Mouse (Mus musculus): ENCODE measurements around the gene Adad2. TPM values are rescaled to one million over a fixed set of nuclear protein-coding genes. Genes with fewer than 3 reads are reported as not detected.

Adad2 gene
- polyA plus RNA-seq (2017; shearing (Covaris generic)), result not detected

DNA sequence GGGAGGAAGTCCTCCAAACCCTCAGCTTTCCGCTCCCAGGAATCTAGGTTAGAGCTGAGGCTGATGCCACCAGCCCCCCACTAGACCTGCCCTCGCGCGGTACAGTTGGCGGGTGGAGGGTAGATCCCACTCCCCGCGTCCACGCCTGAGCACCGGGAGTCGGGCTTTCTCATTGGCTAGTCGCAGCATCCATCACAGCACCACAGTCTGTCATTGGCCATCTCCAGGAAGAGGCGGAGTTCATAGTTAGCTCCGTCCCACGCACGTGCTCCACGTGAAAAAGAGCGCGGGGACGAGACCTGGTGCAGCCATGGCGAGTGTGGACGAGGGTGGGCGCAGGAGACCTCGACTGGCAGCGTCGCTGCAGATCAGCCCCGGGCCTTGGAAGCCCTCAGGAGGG is at the start of gene Adad2:
Adad2 (plus strand) TSS at position 277 of the 400 bp plus-strand sequence.

GRCm38 (mm10) chr8:119574437-119575365 is 37.8 kb upstream of the Adad2 start, which contains the start of the genes Hsdl1 and Dnaaf1:
Gene Hsdl1, minus strand, starts transcription at chr8:119575183.
Gene Dnaaf1, plus strand, starts transcription at chr8:119575235.

DNA sequence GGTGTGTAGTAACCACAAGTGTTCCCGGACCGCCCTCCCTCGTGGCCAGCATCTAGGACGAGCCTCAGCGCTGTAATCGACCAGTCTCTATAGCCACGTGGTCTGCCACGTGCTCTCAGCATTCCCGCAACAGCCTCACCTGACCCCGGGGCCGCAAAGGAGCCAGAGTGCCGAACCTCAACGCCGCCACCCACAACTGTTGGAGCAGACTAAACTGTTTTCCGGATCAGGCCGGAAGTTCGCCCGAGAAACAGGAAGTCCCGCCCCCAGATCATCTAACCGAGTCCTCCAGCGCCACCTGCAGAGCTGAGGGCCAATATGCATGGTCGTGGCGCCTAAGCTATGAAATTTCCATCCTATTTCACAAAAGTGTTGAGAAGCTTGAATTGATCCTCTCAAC is 7.6 kb upstream of the Adad2 start, which contains the start of gene Taf1c:
Taf1c (minus strand) TSS at position 227 of the 400 bp plus-strand sequence.

DNA sequence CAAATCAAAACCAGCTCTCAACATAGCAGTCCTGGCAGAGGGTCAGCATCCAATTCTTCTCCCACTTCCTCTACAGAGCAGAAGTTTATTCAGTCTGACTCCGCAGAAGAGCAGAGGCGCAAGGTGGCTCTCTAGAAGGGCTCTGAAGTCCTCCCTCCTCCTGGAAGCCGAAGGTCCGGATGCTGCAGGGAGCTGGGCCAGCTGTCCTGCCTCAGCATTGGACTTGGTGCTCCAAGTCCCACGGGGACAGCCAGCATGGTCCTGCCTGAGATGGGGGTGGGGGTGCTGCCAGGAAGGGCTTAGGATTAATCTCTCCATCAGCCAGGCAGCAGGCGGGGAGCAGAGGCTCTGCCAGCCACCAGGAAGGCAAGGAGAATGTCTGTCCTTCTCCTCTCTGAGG is 22.8 kb downstream of the Adad2 start, which contains the start of gene Kcng4:
Kcng4 (minus strand) TSS at position 303 of the 400 bp plus-strand sequence.

Other genes with a start within 250 kb of the Adad2 start
- 3.0 TPM for gene Mlycd, start 217.9 kb upstream of the Adad2 start, polyA plus RNA-seq (2017; shearing (Covaris generic))
- gene Osgin1, start 178.6 kb upstream of the Adad2 start, polyA plus RNA-seq (2017; shearing (Covaris generic)), result 28.2 TPM
- gene Necab2, start 166.0 kb upstream of the Adad2 start, polyA plus RNA-seq (2017; shearing (Covaris generic)), result not detected
- gene Slc38a8, start 111.0 kb upstream of the Adad2 start, polyA plus RNA-seq (2017; shearing (Covaris generic)), result 0.10 TPM
- 114 TPM for gene Mbtps1, start 54.0 kb upstream of the Adad2 start, polyA plus RNA-seq (2017; shearing (Covaris generic))
- 93.8 TPM for gene Hsdl1, start 37.6 kb upstream of the Adad2 start, polyA plus RNA-seq (2017; shearing (Covaris generic))
- not detected for gene Dnaaf1, start 37.5 kb upstream of the Adad2 start, polyA plus RNA-seq (2017; shearing (Covaris generic))
- gene Taf1c, start 7.5 kb upstream of the Adad2 start, polyA plus RNA-seq (2017; shearing (Covaris generic)), result 46.0 TPM
- gene Kcng4, start 22.9 kb downstream of the Adad2 start, polyA plus RNA-seq (2017; shearing (Covaris generic)), result not detected
- not detected for gene Wfdc1, start 53.6 kb downstream of the Adad2 start, polyA plus RNA-seq (2017; shearing (Covaris generic))
- not detected for gene Atp2c2, start 87.3 kb downstream of the Adad2 start, polyA plus RNA-seq (2017; shearing (Covaris generic))
- 12.8 TPM for gene Tldc1, start 165.7 kb downstream of the Adad2 start, polyA plus RNA-seq (2017; shearing (Covaris generic))
- 343 TPM for gene Cotl1, start 227.8 kb downstream of the Adad2 start, polyA plus RNA-seq (2017; shearing (Covaris generic))
- 9.1 TPM for gene Klhl36, start 249.5 kb downstream of the Adad2 start, polyA plus RNA-seq (2017; shearing (Covaris generic))